Mouse (Mus musculus) heart, postnatal 0 days (tissue): ENCODE results near the gene Cadps.

Experiments
- CTCF ChIP-seq: IDR thresholded peaks from 2 replicates; pipeline ENCODE4 v1.5.1; 2016; ENCODE audit warnings: antibody characterized with exemption, control low read depth, low read depth
- EP300 ChIP-seq: IDR thresholded peaks from 2 replicates; pipeline ENCODE4 v1.6.1; 2016; ENCODE audit warnings: antibody characterized with exemption, low read depth

DNA sequence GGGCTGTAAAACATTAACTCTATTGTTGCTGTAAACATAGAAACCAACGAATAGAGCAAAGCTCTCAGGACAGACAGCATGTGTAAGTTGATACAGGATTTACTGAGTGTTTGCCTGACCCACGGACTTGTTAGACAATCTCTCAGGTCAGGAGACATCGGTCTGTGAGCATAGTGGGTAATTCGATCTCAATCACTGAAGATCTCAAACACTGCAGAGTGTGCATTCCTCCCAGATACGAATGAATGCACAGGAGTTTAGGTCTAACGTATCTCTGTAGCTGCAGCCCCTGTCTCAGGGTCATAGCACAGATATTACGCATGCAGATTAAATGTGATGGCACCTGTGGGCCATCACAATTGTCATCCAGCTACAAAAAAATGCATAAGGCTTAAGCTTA, 242.1 kb downstream of the Cadps start:
- TF ChIP-seq CTCF (no peak), EP300 (no peak)
